Mouse (Mus musculus) hindbrain, embryonic 11.5 days (tissue): ENCODE measurements at regions not wholly inside any gene's neighbourhood (a gene's known extent, or its start where the extent isn't known, plus 50 kb on each side); places are given as distances from the start of the nearest gene placed in this dataset.
A peak's percentile ranks its signal among the peaks of the same experiment; 100 is the strongest.

ENCODE experiments used
- ATAC-seq: fragments of 200-750 bp; cut with Nextera tagmentation; 2 replicates; pipeline ENCODE4 v1.8.0; 2017; ENCODE audit warnings: mild to moderate bottlenecking, moderate TSS enrichment, moderate library complexity; ENCODE audit not compliant: low FRiP score
- DNase-seq: peaks from one replicate; pipeline ENCODE4 v3.0.0-alpha.2; 2015; ENCODE audit warnings: low spot score
- H3K27ac ChIP-seq: fragments of 300-500 bp; sonication (generic); 2 replicates; pipeline ENCODE4 v1.5.1; 2014; ENCODE audit warnings: mild to moderate bottlenecking, low read depth, low read length
- H3K27me3 ChIP-seq: fragments of 300-500 bp; sonication (generic); 2 replicates; pipeline ENCODE4 v1.6.1; 2014; ENCODE audit warnings: mild to moderate bottlenecking, low read length, moderate library complexity, mixed read lengths; ENCODE audit not compliant: control insufficient read depth, insufficient read depth
- H3K36me3 ChIP-seq: fragments of 300-500 bp; sonication (generic); 2 replicates; pipeline ENCODE4 v1.6.1; 2014; ENCODE audit warnings: mild to moderate bottlenecking, low read length, moderate library complexity, mixed read lengths; ENCODE audit not compliant: control insufficient read depth, insufficient read depth
- H3K4me1 ChIP-seq: fragments of 300-500 bp; sonication (generic); replicated peaks from 2 replicates; pipeline ENCODE4 v1.6.1; 2014; ENCODE audit warnings: low read length, mixed read lengths; ENCODE audit not compliant: control insufficient read depth, insufficient read depth
- H3K4me2 ChIP-seq: fragments of 300-500 bp; sonication (generic); replicated peaks from 2 replicates; pipeline ENCODE4 v1.6.1; 2014; ENCODE audit warnings: mild to moderate bottlenecking, low read depth, low read length
- H3K4me3 ChIP-seq: fragments of 300-500 bp; sonication (generic); 2 replicates; pipeline ENCODE4 v1.5.1; 2014; ENCODE audit warnings: low read depth, low read length
- H3K9ac ChIP-seq: fragments of 300-500 bp; sonication (generic); 2 replicates; pipeline ENCODE4 v1.6.1; 2014; ENCODE audit warnings: low read depth, low read length
- H3K9me3 ChIP-seq: fragments of 300-500 bp; sonication (generic); 2 replicates; pipeline ENCODE4 v1.6.1; 2016; ENCODE audit warnings: low read length; ENCODE audit not compliant: control insufficient read depth
- WGBS: fragments of 180-500 bp; shearing (Covaris S2); extraction: QIAGEN DNeasy Blood & Tissue Kit; methylation state at CpG from one replicate; pipeline ENCODE4 v1.1.7; 2014; 5-methylcytosine and 5-hydroxymethylcytosine counted together

DNA sequence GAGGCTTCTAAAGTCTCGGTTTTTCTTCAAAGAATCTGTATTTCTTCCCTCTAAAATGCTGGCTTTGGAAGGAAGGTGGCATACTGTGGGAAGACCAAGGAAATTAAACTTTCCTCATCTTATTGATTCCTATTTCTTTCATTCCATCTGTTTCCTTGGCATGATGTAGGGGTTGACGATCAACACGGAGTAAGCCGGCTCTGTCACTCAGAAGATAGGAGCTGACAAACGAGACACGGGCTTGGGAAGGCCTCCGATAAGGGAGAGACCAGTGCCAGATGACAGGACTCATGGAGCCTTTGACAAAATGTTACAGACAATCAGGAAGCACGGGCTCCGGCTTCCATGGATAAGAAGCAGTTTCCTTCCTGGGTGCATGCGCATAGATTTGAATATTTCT is 101.4 kb upstream of the Hsfy2 start:
- no peak for DNase-seq
- Histone ChIP-seq H3K4me3 (no peak overlapping the region), H3K9me3 (no peaks in the 10 kb centered on the region), H3K9ac (no peak overlapping the region), H3K4me1 (no peaks in the 10 kb centered on the region), H3K27me3 (no peaks in the 10 kb centered on the region), H3K36me3 (no peaks in the 10 kb centered on the region), H3K27ac (no peak overlapping the region), H3K4me2 (no peak overlapping the region)
- WGBS: 94% methylated on average over 10 of the region's 10 CpGs
- no peak for ATAC-seq

DNA sequence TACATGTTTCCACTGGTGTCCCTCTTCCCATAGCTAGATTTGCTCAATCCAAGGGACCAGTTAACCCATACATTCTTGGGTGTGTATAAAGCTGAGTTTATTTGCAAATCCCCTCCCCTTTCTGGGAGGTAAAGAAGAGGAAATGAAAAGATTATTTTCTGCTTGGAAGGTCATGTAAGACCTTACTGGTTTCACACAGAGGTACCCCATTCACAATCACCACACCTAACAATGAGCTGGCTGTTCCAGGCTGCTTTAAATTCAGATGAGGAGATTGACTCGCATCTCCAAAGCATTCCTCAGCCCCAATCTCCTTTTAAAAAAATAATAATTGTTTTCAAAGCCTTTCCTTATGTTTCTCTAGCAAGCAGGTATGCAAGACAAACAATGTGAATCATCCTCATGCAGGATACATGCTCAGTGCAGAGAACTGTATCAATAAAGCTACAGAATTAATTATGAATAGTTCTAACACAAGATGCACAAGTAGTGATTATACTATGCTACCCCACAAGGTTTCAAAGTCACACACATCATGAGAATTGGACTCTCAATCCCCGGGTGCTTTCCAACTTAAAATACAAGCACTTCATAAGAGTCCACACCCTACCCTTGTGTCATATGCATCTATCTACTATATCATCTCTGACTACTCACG is 89.1 kb upstream of the Hsfy2 start:
- H3K4me1 ChIP-seq: no peaks in the 10 kb centered on the region
- DNase-seq (no peak), ATAC-seq (peak; percentile 78)
- no peaks in the 10 kb centered on the region for H3K27me3 ChIP-seq
- no peak overlapping the region for H3K4me3 ChIP-seq
- no peaks in the 10 kb centered on the region for H3K36me3 ChIP-seq
- no peak overlapping the region for H3K4me2 ChIP-seq
- 58% methylated on average over 3 of the region's 3 CpGs for WGBS
- no peaks in the 10 kb centered on the region for H3K9me3 ChIP-seq
- H3K9ac ChIP-seq: no peak overlapping the region
- H3K27ac ChIP-seq: no peak overlapping the region

DNA sequence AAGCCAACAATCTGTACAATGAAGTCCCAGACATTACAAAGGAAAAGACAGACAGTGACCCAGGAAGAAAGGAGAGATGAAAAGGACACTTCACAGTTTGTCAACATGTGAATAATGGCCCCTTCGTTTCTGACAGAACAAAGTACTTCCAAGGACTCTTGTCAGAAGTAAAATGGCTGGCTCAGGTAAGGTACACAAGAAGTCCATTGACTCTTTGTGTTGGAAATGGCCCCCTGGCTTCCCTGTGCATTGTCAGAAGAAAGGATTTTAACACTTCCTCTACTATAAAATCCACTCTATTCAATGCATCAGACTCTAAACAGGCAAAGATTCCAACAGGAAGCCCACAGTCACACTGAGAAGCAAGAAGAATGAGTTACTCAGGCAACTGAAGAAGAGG is 86.4 kb upstream of the Hsfy2 start:
- ATAC-seq (no peak), DNase-seq (no peak)
- Histone ChIP-seq H3K27ac (no peak overlapping the region), H3K4me3 (no peak overlapping the region), H3K27me3 (no peaks in the 10 kb centered on the region), H3K36me3 (no peaks in the 10 kb centered on the region), H3K9ac (no peak overlapping the region), H3K9me3 (no peaks in the 10 kb centered on the region), H3K4me1 (no peaks in the 10 kb centered on the region), H3K4me2 (no peak overlapping the region)
- WGBS: 45% methylated on average over 1 of the region's 1 CpGs

DNA sequence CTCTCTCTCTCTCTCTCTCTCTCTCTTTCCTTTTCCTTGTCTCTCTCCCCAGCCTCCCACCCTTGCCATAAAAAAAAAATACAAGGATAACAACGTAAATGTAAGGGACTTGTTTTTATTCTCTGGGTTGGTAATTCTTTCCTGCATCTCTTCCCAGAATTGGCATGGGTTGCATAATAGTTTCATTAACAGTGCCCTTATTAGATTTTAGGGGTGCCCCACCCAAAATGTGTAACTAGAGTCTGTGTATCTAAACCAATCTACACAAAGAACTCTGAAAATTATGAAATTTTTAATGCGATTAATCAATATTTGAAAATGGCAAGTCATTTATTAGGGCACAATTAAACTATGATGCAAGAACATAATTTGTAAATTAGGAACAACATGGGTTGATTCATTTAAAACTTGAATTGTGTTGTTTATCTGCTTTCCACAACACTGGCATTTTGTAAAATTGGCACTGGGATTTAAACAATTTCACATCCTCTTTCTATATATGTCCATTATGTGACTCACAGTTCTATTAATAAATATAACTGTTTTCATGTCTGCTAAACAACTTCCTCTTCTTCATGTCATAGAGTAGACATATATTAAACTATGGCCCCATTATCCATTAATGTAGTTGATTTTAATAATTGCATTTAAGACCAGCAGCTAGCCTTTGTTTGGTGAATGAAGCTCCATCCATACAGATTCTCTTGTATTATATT is 75.9 kb upstream of the Hsfy2 start:
- Histone ChIP-seq H3K27me3 (no peaks in the 10 kb centered on the region), H3K9me3 (no peaks in the 10 kb centered on the region), H3K9ac (no peak overlapping the region), H3K4me2 (no peak overlapping the region), H3K4me3 (no peak overlapping the region), H3K36me3 (no peaks in the 10 kb centered on the region), H3K4me1 (no peaks in the 10 kb centered on the region), H3K27ac (no peak overlapping the region)
- no peak for ATAC-seq
- DNase-seq: no peak
- WGBS: 84% methylated on average over 2 of the region's 2 CpGs

DNA sequence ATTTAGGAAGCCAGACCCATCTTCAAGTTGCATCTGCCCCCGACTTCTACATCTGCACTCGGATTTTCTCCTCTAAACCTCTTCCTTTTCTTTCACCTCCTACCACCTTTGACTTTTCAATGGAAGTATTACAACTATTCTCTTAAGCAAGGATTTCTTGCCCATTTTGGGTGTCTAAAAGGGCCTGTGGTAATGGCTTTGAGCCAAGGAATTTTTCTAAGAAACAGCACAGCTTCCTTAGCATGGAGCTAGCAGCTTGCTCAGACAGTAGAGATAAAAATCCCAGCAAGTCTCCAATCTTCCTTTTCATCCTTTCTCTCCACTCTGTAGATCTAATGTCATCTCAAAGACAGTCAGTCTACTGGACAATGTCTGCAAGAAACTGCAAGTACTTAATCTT is 63.2 kb upstream of the Hsfy2 start:
- Histone ChIP-seq H3K4me1 (no peaks in the 10 kb centered on the region), H3K27ac (no peak overlapping the region), H3K27me3 (no peaks in the 10 kb centered on the region), H3K4me3 (no peak overlapping the region), H3K36me3 (no peaks in the 10 kb centered on the region), H3K9me3 (no peaks in the 10 kb centered on the region), H3K4me2 (no peak overlapping the region), H3K9ac (no peak overlapping the region)
- no peak for ATAC-seq
- DNase-seq: no peak
- 83% methylated on average over 2 of the region's 2 CpGs for WGBS

DNA sequence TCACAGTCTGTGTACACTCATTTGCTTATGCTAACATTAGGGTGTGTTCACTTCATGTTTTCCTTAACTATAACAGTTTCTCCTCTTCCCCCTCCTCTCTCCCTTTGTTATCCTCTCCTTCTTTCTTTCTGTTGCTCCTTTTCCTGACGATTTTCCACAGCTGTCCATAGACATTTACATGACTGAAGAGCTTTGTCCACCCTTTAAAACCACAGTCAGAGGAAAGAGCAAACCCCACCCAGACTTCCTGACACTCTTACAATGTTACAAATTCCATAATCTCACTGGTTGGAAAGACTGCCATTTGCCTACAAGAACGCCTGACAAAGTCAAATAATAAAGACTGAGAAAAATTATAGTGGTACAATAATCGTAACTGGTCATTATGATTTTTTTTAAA is 60.3 kb upstream of the Hsfy2 start:
- Histone ChIP-seq H3K9ac (no peak overlapping the region), H3K4me1 (no peaks in the 10 kb centered on the region), H3K4me2 (no peak overlapping the region), H3K27ac (no peak overlapping the region), H3K4me3 (no peak overlapping the region), H3K9me3 (no peaks in the 10 kb centered on the region), H3K36me3 (no peaks in the 10 kb centered on the region), H3K27me3 (no peaks in the 10 kb centered on the region)
- WGBS: 51% methylated on average over 3 of the region's 3 CpGs
- ATAC-seq (no peak), DNase-seq (no peak)
